Mouse (Mus musculus) layer of hippocampus, adult 9-11 months (tissue): ENCODE measurements at regions not wholly inside any gene's neighbourhood (a gene's known extent, or its start where the extent isn't known, plus 50 kb on each side); places are given as distances from the start of the nearest gene placed in this dataset.

Experiments used
- DNase-seq: peaks from one replicate; pipeline ENCODE4 v3.0.0; 2022

- DNase-seq, result peak; percentile 22
Measured at GRCm38 (mm10) chr16:49965528-49966250, 165.4 kb downstream of the Cd47 start.

DNA sequence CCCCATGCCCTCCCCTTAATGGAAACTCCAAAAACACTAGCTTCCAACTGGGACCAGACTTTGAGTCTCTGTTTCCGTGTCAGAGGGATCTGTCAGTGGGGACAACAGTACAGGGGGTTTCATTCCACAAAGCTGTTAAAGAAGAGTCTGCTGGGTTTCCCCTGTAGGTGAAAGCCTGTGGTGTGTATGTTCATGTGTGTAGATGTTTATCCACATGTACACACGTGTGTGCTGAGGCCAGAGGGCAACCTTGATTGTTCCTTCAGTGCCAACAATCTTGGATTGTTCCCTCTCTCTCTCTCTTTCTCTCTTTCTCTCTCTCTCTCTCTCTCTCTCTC, 165.9 kb downstream of the Cd47 start:
- DNase-seq, result no peak

DNA sequence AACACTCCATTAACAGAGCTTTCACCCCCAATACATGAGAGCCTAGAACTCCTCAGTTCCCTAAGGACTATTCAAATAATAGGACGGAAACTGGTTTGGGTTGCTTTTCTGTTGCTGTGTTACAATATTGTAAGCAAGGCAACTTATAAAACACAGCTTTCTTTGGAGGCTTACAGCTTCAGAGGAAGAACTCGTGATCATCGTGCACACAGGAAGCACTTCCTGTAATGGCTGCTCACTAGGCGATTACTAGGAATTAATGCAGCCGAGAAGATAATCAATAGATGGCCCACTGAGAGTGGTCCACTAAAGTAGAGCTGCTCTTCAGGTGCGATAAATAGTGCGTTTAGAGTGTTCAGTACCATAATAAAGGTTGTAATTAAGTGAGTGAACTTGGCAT, 166.8 kb downstream of the Cd47 start:
- no peak for DNase-seq

DNA sequence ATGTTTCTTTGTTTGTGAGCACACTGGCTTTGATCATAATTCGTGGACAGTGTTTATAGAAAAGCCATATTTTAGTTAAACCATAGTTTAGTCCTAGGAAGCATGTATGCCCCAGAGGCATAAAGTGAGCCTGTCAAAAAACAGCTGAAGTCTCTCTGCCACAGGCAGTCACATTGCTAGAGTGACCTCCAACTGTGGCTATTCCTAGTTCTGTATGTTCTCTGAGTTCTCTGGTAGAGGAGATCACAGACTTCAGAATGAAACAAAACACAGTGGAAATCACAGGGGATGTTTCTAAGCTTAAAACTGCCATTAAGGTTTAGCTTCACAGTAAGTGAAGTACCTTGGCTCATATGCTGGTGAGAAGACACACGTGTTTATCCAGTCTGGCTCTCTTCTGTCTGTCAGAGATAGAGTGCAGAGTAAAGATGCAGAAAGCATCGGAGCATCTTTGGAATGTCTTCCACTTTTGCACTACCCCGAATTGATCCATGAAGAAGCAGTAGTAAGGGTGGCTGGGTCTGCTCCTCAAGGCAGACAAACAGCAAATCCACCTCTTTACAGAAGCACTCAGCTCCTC, 168.0 kb downstream of the Cd47 start:
- DNase-seq, result no peak

DNA sequence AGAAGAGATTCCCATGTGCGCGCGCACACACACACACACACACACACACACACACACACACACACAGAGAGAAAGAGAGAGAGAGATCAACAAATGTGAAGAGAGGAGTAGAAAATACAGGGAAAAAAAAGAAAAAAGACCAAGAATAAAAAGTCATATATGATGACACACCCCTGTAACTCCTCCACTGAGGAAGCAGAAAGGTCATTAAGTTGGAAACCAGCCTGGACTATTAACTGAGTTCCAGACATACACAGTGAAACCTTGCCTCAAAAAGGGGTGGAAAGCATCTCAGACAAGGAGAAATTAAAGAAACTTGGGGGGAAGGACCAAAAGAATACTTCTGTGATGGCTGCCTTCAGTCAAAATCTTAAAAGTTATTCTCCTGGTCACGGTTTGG, 168.7 kb downstream of the Cd47 start:
- DNase-seq, result no peak

DNA sequence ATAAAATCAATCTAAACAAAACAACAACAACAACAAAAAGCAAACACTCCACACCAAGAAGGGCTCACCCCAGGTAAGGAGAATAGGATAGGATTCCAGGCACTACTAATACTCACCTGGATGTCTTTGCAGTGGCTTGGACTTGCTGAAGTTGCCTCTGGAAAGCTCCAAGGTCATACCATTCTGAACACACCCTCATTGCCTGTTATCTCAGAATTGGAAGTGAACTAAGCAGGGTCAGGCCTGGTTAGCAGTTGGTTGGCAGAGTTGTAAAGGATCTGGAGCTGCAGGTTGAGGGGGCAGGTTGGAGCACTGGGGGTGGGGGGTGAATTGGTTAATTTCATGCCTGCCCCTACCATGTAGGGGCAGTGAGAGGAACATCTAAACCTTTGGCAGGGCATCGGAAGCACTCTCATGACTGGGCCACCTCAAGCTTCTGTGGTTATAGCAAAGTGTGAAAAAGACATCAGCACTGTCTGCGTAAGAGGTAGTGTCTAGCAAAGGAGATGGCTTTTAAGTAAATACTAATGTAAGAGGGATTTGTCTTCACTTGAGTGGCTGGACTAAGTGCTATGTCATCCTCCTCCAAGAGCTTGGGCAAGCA, 169.5 kb downstream of the Cd47 start:
- no peak for DNase-seq

DNA sequence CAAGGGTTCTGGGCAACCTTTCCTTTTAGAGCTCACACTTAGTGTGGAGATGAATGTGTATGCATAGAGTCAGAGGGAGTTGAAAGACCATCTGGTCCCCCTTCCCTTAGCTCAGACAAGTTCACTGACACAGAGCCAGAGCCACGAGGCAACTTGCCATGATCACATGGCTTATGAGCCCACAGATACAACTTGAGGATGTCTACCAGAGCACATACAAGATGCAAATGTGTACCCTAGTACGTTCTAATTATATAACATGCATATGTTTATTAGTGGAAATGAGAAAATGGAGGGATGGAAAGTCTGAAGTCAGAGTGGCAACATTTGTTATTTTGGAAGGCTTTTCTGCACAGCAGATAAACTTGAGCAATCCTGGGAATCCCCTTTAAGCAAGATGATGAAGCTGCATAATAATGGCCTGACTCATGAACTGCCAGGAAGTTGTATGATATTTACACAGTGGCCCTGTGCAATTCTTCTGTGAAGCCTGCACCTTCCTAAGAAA, 170.0 kb downstream of the Cd47 start:
- DNase-seq, result peak; percentile 31

DNA sequence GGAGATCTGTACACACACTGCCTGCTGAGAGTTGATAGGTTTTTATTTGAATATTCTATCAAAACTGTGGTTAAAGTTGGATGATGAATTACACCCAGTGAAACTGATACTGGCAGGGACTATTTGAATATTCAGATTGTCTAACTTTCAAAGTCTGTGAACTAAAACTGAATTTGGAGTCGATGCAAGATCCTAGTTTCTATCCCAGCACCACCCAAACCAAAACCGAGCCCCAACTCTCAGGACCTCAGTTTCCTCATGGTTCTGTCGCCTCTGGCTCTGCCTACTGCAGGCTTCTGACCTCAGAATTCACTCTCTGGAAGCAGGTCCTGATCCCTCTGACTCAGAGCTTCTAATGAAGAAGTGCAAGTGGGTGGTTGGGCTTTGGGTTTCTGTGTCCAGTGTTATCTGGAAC, 170.8 kb downstream of the Cd47 start:
- no peak for DNase-seq

DNA sequence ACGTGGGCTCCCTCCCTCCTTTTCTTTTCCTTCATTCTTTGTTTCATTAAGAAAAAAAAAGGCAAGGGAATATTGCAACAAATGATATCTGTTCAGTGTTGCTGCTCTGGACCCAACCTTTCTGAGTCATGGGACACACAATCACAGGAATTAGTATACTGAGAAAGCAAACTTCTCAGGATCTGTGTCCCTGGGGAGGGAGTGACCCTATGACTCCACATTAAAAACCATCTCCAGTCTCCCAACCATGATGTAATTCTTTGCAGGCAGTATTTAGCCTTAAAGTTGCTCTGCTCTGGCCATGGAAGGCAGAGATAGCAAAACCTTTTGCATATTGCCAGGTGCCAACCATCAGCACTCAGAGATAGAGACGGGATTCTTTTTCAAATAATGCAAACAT, 176.9 kb downstream of the Cd47 start:
- DNase-seq, result no peak

DNA sequence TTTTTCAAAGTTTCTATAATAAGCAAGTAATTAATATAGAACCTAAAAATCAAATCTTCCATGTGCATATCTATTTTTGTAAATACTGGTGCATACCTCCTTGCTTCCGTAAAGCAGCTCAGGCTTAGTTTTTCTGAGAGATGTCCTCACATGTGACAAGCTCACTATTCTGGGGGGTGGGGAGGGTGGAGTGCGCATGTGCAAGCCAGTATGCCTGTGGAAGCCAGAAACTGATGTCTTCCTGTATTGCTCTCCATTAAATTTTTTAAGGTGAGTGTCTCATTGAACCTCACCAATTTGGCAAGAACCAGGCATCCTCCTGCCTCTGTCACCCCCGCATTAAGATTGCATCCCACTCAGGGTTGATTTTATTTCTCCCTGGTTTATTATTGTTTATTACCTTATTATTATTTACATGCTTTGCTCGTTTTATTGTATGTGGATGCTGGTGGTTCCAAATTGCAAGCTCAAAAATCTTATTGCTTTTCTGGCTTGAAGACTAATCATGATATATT, 179.2 kb downstream of the Cd47 start:
- no peak for DNase-seq

DNA sequence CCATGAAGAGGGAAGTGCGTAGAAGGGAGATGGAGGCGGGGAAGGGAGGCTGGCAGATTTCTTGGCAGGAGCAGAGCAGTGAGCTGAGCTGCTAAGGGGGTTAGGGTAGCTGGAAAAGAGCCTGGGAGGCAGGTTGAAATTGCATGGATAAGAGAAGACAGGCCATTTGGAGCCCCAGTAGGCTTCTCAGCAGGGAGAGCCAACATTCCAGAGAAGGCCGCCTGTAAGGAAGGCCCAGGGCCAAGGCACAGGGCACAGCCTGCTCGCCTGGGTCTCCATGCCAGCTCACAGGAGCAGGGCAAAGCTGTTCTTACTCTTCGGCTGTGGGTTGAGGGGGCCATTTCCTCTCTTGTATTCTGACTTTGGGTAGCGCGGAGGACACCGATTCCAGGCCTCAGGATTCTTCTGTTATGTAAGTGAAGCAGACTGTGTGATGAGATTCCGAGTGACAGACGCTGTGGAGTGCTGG, 179.9 kb downstream of the Cd47 start:
- DNase-seq, result peak; percentile 39

DNA sequence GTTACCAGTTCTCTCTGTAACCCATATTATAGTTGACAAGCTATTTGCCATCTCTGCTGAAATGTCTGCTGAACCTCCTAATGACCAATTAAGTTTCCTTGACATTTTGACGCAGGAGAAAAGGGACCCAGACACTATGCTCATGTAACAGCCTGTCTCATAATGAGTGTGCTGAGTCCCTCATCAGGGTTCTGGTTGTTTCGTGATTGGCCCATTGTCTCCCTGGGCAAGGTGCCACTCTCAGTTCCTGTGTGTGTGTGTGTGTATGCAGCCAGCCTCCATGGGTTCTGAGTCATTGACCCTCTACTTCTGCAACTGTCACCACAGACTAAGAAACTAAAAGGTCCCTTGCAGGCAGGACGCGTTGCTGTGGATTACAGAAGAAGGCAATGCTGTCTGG, 181.8 kb downstream of the Cd47 start:
- peak; percentile 45 for DNase-seq

GRCm38 (mm10) chr16:49985082-49986076, 185.0 kb downstream of the Cd47 start:
- DNase-seq, result no peak

DNA sequence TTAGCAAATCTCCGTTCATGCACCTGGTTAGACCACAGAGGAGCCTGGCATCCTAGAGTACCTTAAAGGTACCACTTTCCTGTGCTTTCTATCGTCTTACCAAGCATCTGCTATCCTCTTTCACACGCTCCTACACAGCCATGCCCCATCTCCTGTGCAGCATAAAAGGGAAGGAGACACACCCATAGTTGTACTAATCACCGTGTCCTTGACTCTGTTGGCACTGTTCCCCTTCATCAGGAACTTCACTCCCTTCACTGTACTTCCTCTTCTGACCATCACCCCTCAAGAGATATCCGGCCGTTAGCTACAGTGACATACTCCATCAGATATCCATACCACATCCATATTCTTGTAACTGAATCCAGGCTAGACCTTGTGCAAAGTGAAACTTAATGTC, 186.6 kb downstream of the Cd47 start:
- no peak for DNase-seq

GRCm38 (mm10) chr16:49995822-49996221, 195.5 kb downstream of the Cd47 start:
- no peak for DNase-seq

- no peak for DNase-seq
Measured at GRCm38 (mm10) chr16:49996593-49996992, 196.3 kb downstream of the Cd47 start.

GRCm38 (mm10) chr16:49997040-49997439, 196.7 kb downstream of the Cd47 start:
- no peak for DNase-seq

- no peak for DNase-seq
Measured at GRCm38 (mm10) chr16:50000805-50001204, 200.5 kb downstream of the Cd47 start.

DNA sequence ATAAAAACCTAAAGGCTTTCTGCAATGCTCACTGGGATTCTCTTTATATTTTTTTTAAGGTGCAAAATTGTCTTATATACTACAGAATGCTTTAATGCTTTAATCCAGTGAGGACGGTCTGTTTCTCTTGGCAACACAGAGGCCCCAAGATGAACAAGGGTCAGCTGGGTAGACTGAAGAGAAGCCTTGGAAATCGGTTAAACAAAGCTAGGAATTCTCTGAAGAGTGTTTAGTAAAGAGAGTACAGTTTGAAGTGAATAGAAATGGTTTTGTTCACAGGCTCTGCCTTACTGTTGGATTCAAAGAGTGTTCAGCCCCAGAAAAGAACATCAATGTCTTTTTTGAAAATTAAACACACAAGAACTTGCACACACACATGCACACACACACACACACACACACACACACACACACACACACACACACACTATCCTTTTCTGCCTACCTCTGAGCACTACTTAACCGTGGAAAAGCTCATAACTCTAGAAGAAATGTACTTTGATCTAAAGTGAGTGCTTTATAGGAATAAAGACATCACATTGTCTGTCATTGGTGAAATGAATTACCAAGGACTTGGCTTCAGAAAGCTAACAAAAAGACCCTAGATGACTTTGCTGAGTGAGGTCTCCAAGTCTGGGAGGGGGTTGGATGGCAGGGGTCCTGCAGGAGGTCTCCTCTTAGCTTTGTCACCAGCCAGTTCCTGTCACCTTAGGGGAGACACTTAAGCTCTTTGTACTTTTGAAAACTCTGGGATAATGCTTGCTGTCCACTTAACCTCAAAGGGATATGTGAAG, 201.5 kb downstream of the Cd47 start:
- no peak for DNase-seq

GRCm38 (mm10) chr16:50002456-50002788, 202.1 kb downstream of the Cd47 start:
- DNase-seq, result no peak

GRCm38 (mm10) chr16:50009046-50009445, 208.7 kb downstream of the Cd47 start:
- DNase-seq, result no peak

DNA sequence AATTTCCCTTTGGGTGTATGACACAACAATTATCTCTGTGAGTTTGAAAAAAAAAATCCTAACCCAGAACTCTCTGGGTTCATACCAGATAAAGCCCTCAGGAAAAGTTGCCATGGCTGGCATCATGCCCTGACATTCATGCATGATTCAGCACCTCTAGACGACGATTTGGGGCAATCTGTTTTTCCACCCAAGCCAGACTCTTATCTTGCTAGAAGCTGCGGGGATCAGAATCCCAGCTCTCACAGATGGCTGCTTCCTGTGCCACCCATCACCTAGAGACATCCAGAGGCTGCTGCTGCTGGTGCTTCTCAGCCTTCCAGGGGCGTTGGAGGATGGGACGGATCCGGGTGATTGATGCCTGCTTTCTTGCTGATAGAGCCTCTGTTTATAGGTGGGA, 209.2 kb downstream of the Cd47 start:
- peak; percentile 72 for DNase-seq
